Mouse (Mus musculus) midbrain, embryonic 16.5 days (tissue): ENCODE data around the gene Onecut3. TPM values are rescaled to one million over a fixed set of nuclear protein-coding genes. Genes with fewer than 3 reads are reported as not detected.

Source experiments
- ATAC-seq: fragments of 200-750 bp; cut with Nextera tagmentation; 2 replicates; pipeline ENCODE4 v1.8.0; 2017; ENCODE audit warnings: moderate TSS enrichment
- H3K27ac ChIP-seq: fragments of 300-500 bp; sonication (generic); 2 replicates; pipeline ENCODE4 v1.5.1; 2014; ENCODE audit warnings: mild to moderate bottlenecking, low read length, mixed read lengths
- H3K27me3 ChIP-seq: fragments of 300-500 bp; sonication (generic); 2 replicates; pipeline ENCODE4 v1.6.1; 2014; ENCODE audit warnings: low read depth, low read length, mixed read lengths; ENCODE audit not compliant: control insufficient read depth, insufficient read depth
- H3K36me3 ChIP-seq: fragments of 300-500 bp; sonication (generic); 2 replicates; pipeline ENCODE4 v1.6.1; 2014; ENCODE audit warnings: mild to moderate bottlenecking, low read length, moderate library complexity, mixed read lengths; ENCODE audit not compliant: control insufficient read depth, insufficient read depth
- H3K4me1 ChIP-seq: fragments of 300-500 bp; sonication (generic); 2 replicates; pipeline ENCODE4 v1.6.1; 2014; ENCODE audit warnings: mild to moderate bottlenecking, low read length, mixed read lengths; ENCODE audit not compliant: control insufficient read depth, insufficient read depth
- H3K4me2 ChIP-seq: fragments of 300-500 bp; sonication (generic); 2 replicates; pipeline ENCODE4 v1.6.1; 2014; ENCODE audit warnings: mild to moderate bottlenecking, low read length, mixed read lengths
- H3K4me3 ChIP-seq: fragments of 300-500 bp; sonication (generic); 2 replicates; pipeline ENCODE4 v1.5.1; 2014; ENCODE audit warnings: low read depth, mild to moderate bottlenecking, low read length, moderate library complexity, mixed read lengths
- H3K9ac ChIP-seq: fragments of 300-500 bp; sonication (generic); 2 replicates; pipeline ENCODE4 v1.6.1; 2014; ENCODE audit warnings: low read depth, low read length, mixed read lengths
- H3K9me3 ChIP-seq: fragments of 300-500 bp; sonication (generic); replicated peaks from 2 replicates; pipeline ENCODE4 v1.6.1; 2014; ENCODE audit warnings: mild to moderate bottlenecking, low read length, mixed read lengths; ENCODE audit not compliant: control insufficient read depth, poor library complexity, severe bottlenecking
- WGBS: fragments of 180-500 bp; shearing (Covaris S2); extraction: QIAGEN DNeasy Blood & Tissue Kit; methylation state at CpG from one replicate; pipeline ENCODE4 v1.1.7; 2014; 5-methylcytosine and 5-hydroxymethylcytosine counted together
- polyA plus RNA-seq: library from polyadenylated mRNA; unstranded; fragments of >200 nt; fragmentation: Nextera tagmentation; extraction: Ambion mirVana; gene quantifications from 2 replicates; pipeline ENCODE4 v1.2.1, GENCODE M21; 2015

Gene Onecut3
- polyA plus RNA-seq, 1 experiment from 2014 or later: 1.2 TPM

GRCm38 (mm10) chr10:80460324-80460723 is 34.3 kb upstream of the Onecut3 start:
- ATAC-seq: no peak
- Histone ChIP-seq H3K9ac (no peak overlapping the region), H3K27me3 (peaks cover under 1% of the 10 kb centered on the region; the same call in 1 of the 2 replicates), H3K4me1 (0 out of 2 replicates have a peak, but pooled peaks cover 3% of the 10 kb centered on the region), H3K4me2 (no peak overlapping the region), H3K9me3 (no peaks in the 10 kb centered on the region), H3K4me3 (no peak overlapping the region), H3K27ac (no peak overlapping the region), H3K36me3 (no peaks in the 10 kb centered on the region)
- WGBS: 69% methylated on average over 4 of the region's 4 CpGs

- no peak overlapping the region for H3K9ac ChIP-seq
- no peak for ATAC-seq
- 0 out of 2 replicates have a peak, but pooled peaks cover 3% of the 10 kb centered on the region for H3K4me1 ChIP-seq
- no peaks in the 10 kb centered on the region for H3K9me3 ChIP-seq
- WGBS: 72% methylated on average over 7 of the region's 7 CpGs
- no peak overlapping the region for H3K27ac ChIP-seq
- H3K4me2 ChIP-seq: no peak overlapping the region
- H3K4me3 ChIP-seq: no peak overlapping the region
- peaks cover 3% of the 10 kb centered on the region; the same call in 1 of the 2 replicates for H3K27me3 ChIP-seq
- no peaks in the 10 kb centered on the region for H3K36me3 ChIP-seq
These were observed 33.3 kb upstream of the Onecut3 start for GRCm38 (mm10) chr10:80461346-80461745.

- Histone ChIP-seq H3K4me1 (0 out of 2 replicates have a peak, but pooled peaks cover 3% of the 10 kb centered on the region), H3K4me3 (no peak overlapping the region), H3K9ac (0 out of 2 replicates have a peak overlapping the region, but pooled peaks have one; percentile 50), H3K4me2 (peak overlapping the region; percentile 36), H3K9me3 (no peaks in the 10 kb centered on the region), H3K27ac (no peak overlapping the region), H3K36me3 (no peaks in the 10 kb centered on the region), H3K27me3 (peaks cover 3% of the 10 kb centered on the region; the same call in 1 of the 2 replicates)
- no peak for ATAC-seq
- 5% methylated on average over 15 of the region's 19 CpGs for WGBS
These were observed 30.1 kb upstream of the Onecut3 start for GRCm38 (mm10) chr10:80464381-80465035.

- Histone ChIP-seq H3K27ac (no peak overlapping the region), H3K9me3 (no peaks in the 10 kb centered on the region), H3K4me3 (no peak overlapping the region), H3K36me3 (no peaks in the 10 kb centered on the region), H3K9ac (no peak overlapping the region), H3K4me2 (no peak overlapping the region), H3K4me1 (0 out of 2 replicates have a peak, but pooled peaks cover 3% of the 10 kb centered on the region), H3K27me3 (peaks cover 3% of the 10 kb centered on the region; the same call in 1 of the 2 replicates)
- ATAC-seq: no peak
- WGBS: 56% methylated on average over 5 of the region's 5 CpGs
These were observed 29.6 kb upstream of the Onecut3 start for GRCm38 (mm10) chr10:80465066-80465465.

GRCm38 (mm10) chr10:80475290-80475959 is 19.2 kb upstream of the Onecut3 start:
- peak overlapping the region; percentile 79 for H3K27ac ChIP-seq
- peak overlapping the region; percentile 67 for H3K4me2 ChIP-seq
- no peaks in the 10 kb centered on the region for H3K9me3 ChIP-seq
- H3K4me3 ChIP-seq: peak overlapping the region; percentile 55
- no peaks in the 10 kb centered on the region for H3K36me3 ChIP-seq
- 2% methylated on average over 43 of the region's 58 CpGs for WGBS
- peak; percentile 83 for ATAC-seq
- H3K27me3 ChIP-seq: peaks cover 4% of the 10 kb centered on the region; the same call in 1 of the 2 replicates
- H3K4me1 ChIP-seq: peaks cover 7% of the 10 kb centered on the region
- H3K9ac ChIP-seq: peak overlapping the region; percentile 77

- no peaks in the 10 kb centered on the region for H3K36me3 ChIP-seq
- H3K27ac ChIP-seq: no peak overlapping the region
- WGBS: 77% methylated on average over 5 of the region's 5 CpGs
- no peaks in the 10 kb centered on the region for H3K9me3 ChIP-seq
- H3K9ac ChIP-seq: no peak overlapping the region
- H3K27me3 ChIP-seq: no peaks in the 10 kb centered on the region; the same call in 1 of the 2 replicates
- no peak for ATAC-seq
- no peak overlapping the region for H3K4me3 ChIP-seq
- H3K4me1 ChIP-seq: peaks cover 7% of the 10 kb centered on the region
- H3K4me2 ChIP-seq: no peak overlapping the region
These were observed 16.1 kb upstream of the Onecut3 start for GRCm38 (mm10) chr10:80478531-80478930.

GRCm38 (mm10) chr10:80481002-80481401 is 13.6 kb upstream of the Onecut3 start:
- ATAC-seq: no peak
- H3K27ac ChIP-seq: no peak overlapping the region
- H3K36me3 ChIP-seq: no peaks in the 10 kb centered on the region
- peaks cover 7% of the 10 kb centered on the region for H3K27me3 ChIP-seq
- H3K4me2 ChIP-seq: no peak overlapping the region
- H3K9ac ChIP-seq: no peak overlapping the region
- WGBS: 18% methylated on average over 5 of the region's 5 CpGs
- no peaks in the 10 kb centered on the region for H3K9me3 ChIP-seq
- H3K4me3 ChIP-seq: no peak overlapping the region
- H3K4me1 ChIP-seq: peaks cover 3% of the 10 kb centered on the region; the same call in 1 of the 2 replicates

GRCm38 (mm10) chr10:80486862-80487379 is 7.7 kb upstream of the Onecut3 start:
- Histone ChIP-seq H3K4me3 (no peak overlapping the region), H3K27me3 (peaks cover 46% of the 10 kb centered on the region), H3K9ac (no peak overlapping the region), H3K27ac (no peak overlapping the region), H3K4me2 (no peak overlapping the region), H3K4me1 (peaks cover 3% of the 10 kb centered on the region; the same call in 1 of the 2 replicates), H3K36me3 (no peaks in the 10 kb centered on the region), H3K9me3 (no peaks in the 10 kb centered on the region)
- ATAC-seq: no peak
- WGBS: 73% methylated on average over 7 of the region's 7 CpGs

- H3K27me3 ChIP-seq: peaks cover 73% of the 10 kb centered on the region
- no peak for ATAC-seq
- H3K4me2 ChIP-seq: no peak overlapping the region
- H3K27ac ChIP-seq: no peak overlapping the region
- peaks cover 6% of the 10 kb centered on the region for H3K4me1 ChIP-seq
- no peaks in the 10 kb centered on the region for H3K36me3 ChIP-seq
- H3K4me3 ChIP-seq: no peak overlapping the region
- H3K9ac ChIP-seq: no peak overlapping the region
- WGBS: 0% methylated on average over 22 of the region's 22 CpGs
- H3K9me3 ChIP-seq: no peaks in the 10 kb centered on the region
These were observed 4.6 kb upstream of the Onecut3 start for GRCm38 (mm10) chr10:80490051-80490450.
